Mouse (Mus musculus) frontal cortex, postnatal 25 days (tissue): Measurements from ENCODE around the gene Nr1h3.
A peak's percentile ranks its signal among the peaks of the same experiment; 100 is the strongest.

Source experiments
- DNase-seq, 2 experiments: peaks; one replicate each; pipeline ENCODE4 v3.0.0; 2022; ENCODE audit warnings: low spot score in 2 of 2

The Nr1h3 gene

DNA sequence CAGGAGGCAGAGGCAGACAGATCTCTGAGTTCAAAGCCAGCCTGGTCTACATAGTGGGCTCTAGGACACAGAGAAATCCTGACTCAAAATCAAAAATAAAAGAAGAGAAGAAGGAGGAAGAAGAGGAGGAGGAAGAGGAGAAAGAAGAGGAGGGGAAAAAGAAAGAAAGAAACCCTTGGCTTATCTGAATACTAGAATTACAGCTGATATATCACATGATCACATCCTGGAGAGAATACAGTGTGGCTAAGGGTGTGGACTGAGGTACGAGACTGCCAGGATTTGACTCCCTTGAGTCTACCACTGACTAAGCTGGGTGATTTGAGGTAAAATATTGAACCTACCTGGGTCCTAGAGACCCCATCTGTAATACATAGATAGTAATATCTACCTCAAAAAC, 16.4 kb downstream of the Nr1h3 start:
- DNase-seq = no peak

- no peak for DNase-seq
These were observed 18.8 kb downstream of the Nr1h3 start, which contains the start of gene Madd for GRCm38 (mm10) chr2:91183711-91184405. TSS of gene Madd (minus strand) at chr2:91183837.

- peak; percentile 94 for DNase-seq
These were observed 19.5 kb downstream of the Nr1h3 start for GRCm38 (mm10) chr2:91183148-91183513.

DNA sequence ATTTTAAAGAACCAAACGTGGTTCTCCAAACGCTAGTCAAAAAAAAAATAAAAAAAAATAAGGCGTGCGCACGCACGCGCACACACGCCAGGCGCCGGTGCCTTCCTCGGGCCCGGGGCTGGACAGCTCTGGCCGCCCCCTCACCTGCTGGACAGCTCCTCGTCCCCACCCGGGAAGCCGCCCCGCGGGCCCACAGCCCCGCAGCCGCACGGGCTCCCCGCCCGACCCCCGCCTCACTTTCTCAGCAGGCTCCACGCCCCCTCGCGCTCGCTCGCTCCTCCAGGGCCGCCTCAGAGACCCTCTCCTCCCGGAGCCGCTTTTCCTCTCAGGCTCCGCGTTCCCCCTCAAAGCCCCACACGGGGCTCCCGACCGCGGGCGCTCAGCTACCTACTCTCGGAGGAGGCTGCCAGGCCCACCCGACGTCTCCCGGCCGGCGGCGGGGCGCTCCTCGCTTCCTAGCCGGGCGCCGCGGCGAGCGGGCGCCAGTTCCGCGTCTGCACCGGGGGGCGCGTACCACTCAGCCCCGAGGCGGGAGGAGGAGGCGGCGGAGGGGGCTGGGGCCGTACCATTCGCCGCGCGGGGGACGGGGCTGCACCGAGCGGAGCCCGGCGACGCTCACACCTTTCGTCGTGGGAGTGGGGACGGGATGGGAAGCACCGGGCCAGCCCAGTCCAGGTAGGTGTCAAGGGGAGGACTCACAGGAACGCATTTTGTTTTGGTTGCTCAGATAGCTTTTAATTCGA, 20.1 kb downstream of the Nr1h3 start:
- DNase-seq = peak; percentile 59 to 80

DNA sequence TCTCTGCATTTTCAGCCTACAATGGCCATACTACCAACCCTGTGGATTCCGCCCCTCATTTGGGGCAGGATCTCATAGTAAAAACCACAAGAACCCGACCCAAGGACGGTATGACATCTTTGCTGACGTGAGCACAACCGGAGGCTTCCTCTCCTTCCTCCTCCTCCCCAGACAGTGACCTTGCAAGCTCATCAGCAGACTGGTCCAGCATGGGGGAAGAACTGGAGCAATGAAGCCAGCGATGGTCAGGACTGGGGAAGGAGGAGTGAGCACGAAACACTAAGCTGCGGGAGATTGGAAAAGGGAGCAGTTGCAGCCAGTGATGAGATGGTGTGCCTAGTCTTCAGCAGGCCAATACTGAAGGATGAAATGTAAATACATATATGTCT, 20.6 kb downstream of the Nr1h3 start:
- DNase-seq = no peak

DNA sequence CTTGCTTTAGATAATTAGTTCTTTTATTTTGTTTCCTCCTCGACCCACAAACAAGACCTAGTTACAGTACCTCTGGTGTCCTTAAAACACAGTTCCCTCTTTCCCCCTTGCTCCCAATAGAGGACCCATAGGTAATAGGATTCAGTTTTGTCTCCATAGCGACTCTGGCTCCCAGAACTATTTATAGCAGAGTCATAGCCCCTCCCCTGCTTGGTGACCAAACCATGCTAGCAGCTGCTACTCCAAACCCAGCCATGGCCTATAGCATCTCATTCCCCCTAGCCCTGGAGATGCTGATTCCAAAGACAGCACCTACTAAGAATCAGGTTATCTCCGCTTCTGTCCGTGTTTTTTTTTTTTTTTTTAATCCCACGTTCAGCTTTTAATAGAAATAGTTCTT, 21.9 kb downstream of the Nr1h3 start:
- no peak for DNase-seq

GRCm38 (mm10) chr2:91179825-91180224, 22.8 kb downstream of the Nr1h3 start:
- no peak for DNase-seq

DNA sequence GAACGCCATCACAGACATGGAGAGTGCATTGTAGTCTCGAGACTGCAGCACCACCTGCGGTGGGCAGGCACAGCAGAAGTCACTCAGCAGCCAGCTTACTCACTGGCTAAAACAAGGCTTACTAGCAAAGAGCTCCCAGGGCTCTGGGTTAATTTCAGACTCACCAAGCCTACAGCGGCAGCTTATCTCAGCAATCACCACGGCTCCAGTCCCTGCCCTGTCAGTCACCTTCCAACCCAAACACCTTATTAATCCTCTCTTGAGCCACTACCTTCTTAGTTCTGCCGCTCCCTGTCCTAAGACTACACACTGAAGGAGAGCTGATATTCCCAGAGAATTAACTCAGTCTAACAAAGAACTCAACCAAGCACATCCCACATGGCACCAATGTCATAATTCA, 26.4 kb downstream of the Nr1h3 start:
- no peak for DNase-seq

DNA sequence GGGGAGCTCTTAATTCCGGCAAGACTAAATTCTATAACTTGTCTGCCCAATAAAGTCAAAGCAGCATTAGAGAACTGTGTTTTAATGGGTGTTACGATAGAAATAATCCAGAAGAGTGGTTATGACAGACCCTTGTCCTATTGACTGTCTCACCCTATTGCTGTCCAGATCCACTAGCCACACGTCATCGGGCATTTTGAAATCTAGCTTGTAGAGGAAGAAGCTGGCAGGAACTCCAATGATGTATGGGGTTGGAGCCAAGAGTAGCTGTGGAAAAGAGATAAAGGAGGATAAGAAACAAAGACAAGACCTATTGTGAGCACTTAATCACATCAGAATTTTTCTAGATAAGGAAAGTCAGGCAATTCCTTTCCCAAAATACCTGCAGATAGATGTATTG, 27.1 kb downstream of the Nr1h3 start:
- no peak for DNase-seq

DNA sequence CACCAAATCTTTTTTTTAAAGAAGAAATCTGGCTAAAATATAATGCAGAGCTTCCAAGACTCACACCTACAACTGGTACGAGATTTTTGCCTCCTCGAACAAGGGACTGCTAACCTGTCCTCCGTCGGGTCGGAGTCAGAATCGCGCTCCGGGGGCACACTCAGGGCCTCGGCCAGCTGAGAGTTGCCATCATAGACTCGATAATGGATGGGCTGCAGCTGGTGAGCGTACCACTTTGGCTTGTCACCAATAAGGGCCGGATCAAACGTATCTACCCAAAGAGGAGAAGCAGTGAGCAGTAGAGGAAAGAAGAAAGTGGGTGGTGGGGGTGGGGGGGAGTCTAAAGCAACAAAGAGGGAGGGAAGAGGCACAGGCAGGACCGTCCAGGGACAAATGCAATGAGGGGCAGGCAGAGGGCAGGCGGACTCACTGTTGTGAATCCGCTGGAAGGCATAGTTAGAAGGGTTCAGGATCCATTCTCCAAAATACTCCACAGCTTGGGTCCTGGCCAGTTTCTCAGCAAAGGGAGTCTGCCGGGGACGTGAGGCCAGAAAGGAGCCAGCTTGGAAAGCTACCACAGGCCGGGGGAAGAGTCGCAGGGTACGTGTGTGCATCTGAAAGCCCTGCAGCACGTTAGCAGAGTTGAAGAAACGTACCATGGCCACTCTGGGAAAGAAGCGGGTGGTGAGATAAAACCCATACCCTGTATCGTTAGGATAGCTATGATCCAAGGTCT, 32.9 kb downstream of the Nr1h3 start:
- no peak for DNase-seq

- no peak for DNase-seq
These were observed 35.0 kb downstream of the Nr1h3 start for GRCm38 (mm10) chr2:91167629-91168028.

DNA sequence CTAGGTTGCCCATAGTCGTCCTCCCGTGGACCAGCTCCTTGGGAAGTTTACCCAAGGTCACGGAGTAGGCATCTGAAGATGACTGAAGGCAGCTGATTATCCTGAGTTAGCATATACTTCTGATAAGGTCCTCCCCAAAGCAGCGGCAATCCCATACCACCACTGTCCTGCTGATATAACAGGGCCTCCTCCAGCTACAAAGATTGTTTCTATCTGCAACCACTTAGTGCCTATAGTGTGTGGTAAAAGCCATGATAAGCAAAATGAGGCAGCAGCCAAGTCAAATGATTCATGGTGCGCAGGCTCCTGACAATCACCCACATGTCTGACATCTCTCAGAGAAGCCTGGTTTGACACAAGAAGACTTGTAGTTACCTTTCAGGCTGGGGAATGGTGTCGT, 37.6 kb downstream of the Nr1h3 start:
- DNase-seq = no peak

DNA sequence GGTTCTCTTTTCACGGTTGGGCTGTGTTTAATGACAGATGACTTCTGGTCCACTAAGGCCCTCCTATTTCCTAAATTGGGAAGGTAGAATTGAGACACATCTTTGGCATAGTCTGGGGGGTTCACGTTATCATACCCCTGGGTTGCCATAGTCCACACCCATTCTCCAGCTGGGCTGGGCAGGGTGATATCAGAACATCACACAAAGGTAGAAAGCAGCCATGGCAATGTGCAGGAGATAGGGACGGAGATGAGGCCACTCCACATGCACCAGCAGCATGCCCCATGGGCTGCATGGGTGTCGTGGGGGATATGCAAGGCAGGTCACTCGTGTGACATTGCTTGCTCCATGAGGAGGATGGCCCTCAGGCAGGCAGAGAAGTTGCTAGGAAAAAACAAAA, 39.1 kb downstream of the Nr1h3 start:
- DNase-seq = no peak

DNA sequence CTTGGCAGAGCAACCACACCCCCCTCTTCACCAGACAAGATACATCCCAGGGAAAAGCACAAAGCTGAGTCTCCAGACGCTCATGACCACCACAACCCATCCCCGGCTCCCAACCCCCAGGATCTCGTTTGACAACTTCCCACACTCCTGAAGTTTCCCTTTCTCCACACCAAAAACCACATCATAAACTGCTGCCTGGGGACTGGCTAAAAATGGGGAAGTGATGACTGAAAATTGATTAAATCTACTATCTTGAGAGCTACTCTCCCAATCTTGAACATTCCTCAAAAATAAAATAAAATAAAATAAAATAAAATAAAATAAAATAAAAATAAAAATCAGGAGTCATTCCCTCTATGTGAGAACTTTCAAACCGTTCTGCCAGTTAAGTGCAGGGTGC, 39.7 kb downstream of the Nr1h3 start:
- no peak for DNase-seq

DNA sequence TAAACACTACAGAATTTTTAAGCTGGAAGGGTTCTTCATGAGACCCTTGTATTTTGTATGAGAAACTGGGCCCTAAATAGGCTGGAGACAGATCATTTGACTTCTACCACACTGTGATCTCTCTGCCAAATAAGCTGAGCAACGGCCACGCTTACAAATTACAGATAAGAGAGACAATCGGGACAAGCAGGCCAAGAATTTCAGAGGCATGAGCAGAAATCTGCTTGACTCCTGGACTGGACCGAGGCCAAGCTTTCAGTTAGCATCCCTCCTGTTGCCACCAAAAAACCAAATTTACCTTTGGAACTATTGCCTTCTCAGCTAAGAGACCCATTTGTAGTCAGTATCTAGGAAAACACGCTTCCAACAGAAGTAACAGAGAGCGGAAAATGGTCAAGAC, 42.0 kb downstream of the Nr1h3 start:
- no peak for DNase-seq

DNA sequence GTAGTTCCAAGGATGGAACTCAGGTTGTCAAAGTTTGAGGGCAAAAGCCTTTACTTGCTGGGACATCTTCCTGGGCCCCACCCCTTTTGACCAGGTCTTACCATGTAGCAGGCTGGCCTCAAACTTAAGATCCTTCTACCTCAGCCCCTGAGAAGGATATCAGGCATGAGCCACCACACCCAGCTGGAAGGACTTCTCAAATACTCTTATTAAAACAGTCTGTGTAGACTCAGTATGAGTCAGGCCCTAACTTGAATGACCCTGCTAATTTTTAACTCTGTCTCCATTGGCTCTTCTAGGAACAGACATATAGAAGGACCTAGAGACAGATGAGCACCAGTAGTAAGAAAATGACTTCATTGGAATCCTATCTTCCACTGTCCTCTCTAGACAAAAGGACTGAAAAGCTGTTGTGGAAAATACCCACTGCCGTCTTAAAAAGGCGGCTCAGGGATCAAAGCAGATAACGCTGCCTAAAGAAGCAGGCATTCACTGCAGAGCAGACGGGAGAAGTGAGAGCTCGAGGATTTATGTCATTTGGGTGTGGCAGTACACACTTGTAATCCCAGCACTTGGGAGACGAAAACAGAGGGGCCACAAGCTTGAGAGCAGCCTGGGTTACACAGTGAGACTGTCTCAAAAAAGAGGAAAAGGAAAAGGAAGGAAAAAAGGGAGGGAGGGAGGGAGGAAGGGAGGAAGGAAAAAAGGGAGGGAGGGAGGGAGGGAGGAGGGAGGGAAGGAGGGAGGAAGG, 45.5 kb downstream of the Nr1h3 start:
- DNase-seq = no peak

DNA sequence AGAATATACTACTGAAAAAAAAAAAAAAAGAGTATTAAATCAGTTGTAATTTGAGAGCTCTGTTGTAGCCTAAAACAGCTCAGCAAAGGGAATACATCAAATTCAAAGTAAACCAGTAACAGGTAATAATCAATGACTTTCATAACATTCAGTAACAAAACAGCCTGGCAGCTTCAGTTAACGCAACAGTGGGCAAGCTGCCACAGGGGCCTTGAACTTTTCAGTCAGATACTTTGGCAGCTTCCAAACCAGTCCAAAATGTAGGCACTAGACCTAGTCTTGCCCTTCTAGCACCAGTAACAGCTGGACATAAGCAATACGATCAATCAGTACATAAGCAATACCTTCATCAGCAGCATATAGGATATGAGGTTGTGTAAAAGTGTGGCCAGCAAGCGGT, 48.5 kb downstream of the Nr1h3 start:
- no peak for DNase-seq

GRCm38 (mm10) chr2:91152885-91153377, 49.7 kb downstream of the Nr1h3 start:
- DNase-seq = no peak

- no peak for DNase-seq
These were observed 51.3 kb downstream of the Nr1h3 start for GRCm38 (mm10) chr2:91151331-91151730.

GRCm38 (mm10) chr2:91148101-91148500, 54.5 kb downstream of the Nr1h3 start:
- no peak for DNase-seq

- no peak for DNase-seq
These were observed 59.2 kb downstream of the Nr1h3 start for GRCm38 (mm10) chr2:91143401-91143800.

DNA sequence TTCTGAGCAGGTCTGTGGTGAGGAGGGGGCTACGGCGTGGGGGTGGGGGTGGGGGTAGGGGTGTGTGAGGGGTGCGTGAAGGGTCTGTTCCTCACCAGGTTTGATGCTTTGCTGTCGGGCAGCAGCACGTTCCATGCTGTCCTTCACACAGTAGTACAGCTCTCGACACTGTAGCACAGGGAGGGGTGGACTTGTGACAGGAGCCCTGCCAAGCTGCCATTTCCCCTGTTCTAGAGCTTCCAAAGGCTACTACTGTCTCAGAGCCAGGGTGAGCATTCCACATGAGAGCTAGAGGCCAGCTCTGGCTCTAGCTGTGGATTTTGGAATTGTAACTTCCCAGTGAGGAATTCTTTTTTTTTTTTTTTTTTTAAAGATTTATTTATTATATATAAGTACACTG, 59.7 kb downstream of the Nr1h3 start:
- DNase-seq = no peak
